In the genomic region with DNA sequence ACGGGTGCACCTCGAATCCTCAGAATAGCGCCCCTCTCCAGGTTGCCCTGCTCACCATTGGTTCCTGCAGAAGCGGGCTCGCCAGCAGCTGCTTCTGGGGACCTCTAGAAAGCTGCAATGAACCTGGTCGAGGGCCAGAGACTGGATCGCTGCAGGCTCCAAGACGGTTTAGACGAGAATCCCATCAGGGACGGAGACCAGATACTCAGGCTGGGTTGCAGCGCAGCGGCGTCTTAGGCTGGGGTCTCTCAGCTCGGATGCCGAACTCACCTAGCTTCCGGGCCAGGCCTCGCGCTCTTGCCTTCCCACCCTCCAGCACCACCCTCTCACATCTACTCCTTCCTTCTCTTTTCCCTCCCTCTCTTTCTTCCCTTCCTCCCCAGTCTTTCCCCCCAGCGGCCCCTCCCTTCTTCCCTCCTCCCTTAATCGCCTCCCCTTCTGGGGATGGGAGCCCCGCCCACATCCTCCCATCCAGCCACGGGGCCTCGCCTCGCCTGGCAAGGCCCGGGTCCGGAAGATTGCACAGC, we compare ENCODE assay signal across 8 mouse cellular contexts. TPM values are rescaled to one million over a fixed set of nuclear protein-coding genes. Genes with fewer than 3 reads are reported as not detected.
DNase-seq lines count a peak whose midpoint lies in the region; ATAC-seq and TF ChIP-seq lines count a peak whose summit lies in the region.

Gene Bmp4, minus strand, starts transcription at position 421 of the 527 bp plus-strand sequence.

- peak within 1 kb of the TSS; percentile 65 for H3K9ac ChIP-seq in ES-Bruce4 (ENCODE audit: low read depth, poor library complexity, severe bottlenecking)
- H3K9ac ChIP-seq in embryonic facial prominence, embryonic 11.5 days (replicated peaks; ENCODE audit: low read length): peak within 1 kb of the TSS; percentile 46
- peak within 1 kb of the TSS; percentile 56 for H3K9ac ChIP-seq in kidney, embryonic 15.5 days
- H3K9ac ChIP-seq in lung, postnatal 0 days (replicated peaks; ENCODE audit: low read depth): 0 out of 2 replicates have a peak within 1 kb of the TSS, but pooled peaks have one; percentile 16

- peak; percentile 75 for DNase-seq in embryonic facial prominence, embryonic 11.5 days (ENCODE audit: low spot score)
- no peak for DNase-seq in heart, embryonic 10.5 days (ENCODE audit: low spot score)
- DNase-seq in lung, postnatal 0 days (ENCODE audit: low spot score): peak; percentile 66
- DNase-seq in testis, postnatal 10 days (ENCODE audit: low spot score): peak; percentile 52
- DNase-seq in right cerebral cortex, adult 18-20 months: no peak
- no peak for DNase-seq in cerebellum, postnatal 4 days (ENCODE audit: low spot score in 2 of 2)

- no peaks in the 10 kb centered on the region for H3K9me3 ChIP-seq in ES-Bruce4 (replicated peaks; ENCODE audit: control insufficient read depth, insufficient read depth, low read length, poor library complexity, severe bottlenecking)
- no peaks in the 10 kb centered on the region for H3K9me3 ChIP-seq in embryonic facial prominence, embryonic 11.5 days (replicated peaks; ENCODE audit: control insufficient read depth, low read length)
- H3K9me3 ChIP-seq in heart, embryonic 10.5 days: no peaks in the 10 kb centered on the region
- H3K9me3 ChIP-seq in kidney, embryonic 15.5 days (replicated peaks): no peaks in the 10 kb centered on the region
- no peaks in the 10 kb centered on the region for H3K9me3 ChIP-seq in lung, postnatal 0 days (ENCODE audit: low read length)

- no peak; the same call in 1 of the 2 replicates for ATAC-seq in embryonic facial prominence, embryonic 11.5 days (replicated peaks; ENCODE audit: insufficient number of reproducible peaks, low FRiP score, low TSS enrichment, low read depth)
- peak; percentile 43 for ATAC-seq in kidney, embryonic 15.5 days (replicated peaks; ENCODE audit: low FRiP score)
- ATAC-seq in lung, postnatal 0 days: no peak

- peak within 1 kb of the TSS; percentile 28 for H3K4me2 ChIP-seq in embryonic facial prominence, embryonic 11.5 days (ENCODE audit: low read depth, low read length)
- H3K4me2 ChIP-seq in kidney, embryonic 15.5 days: peak within 1 kb of the TSS; percentile 85
- peak within 1 kb of the TSS; percentile 60 for H3K4me2 ChIP-seq in lung, postnatal 0 days (replicated peaks; ENCODE audit: low read depth, low read length)

- peaks cover 2% of the 10 kb centered on the region for H3K4me1 ChIP-seq in ES-Bruce4 (ENCODE audit: control insufficient read depth, insufficient read depth, low read length)
- no peaks in the 10 kb centered on the region for H3K4me1 ChIP-seq in embryonic facial prominence, embryonic 11.5 days (ENCODE audit: control insufficient read depth, insufficient read depth, low read length)
- peaks cover 27% of the 10 kb centered on the region for H3K4me1 ChIP-seq in heart, embryonic 10.5 days
- H3K4me1 ChIP-seq in kidney, embryonic 15.5 days: peaks cover 49% of the 10 kb centered on the region
- H3K4me1 ChIP-seq in lung, postnatal 0 days (ENCODE audit: insufficient read depth, low read depth, low read length): peaks cover 3% of the 10 kb centered on the region; the same call in 1 of the 2 replicates

- no peaks in the 10 kb centered on the region for H3K36me3 ChIP-seq in ES-Bruce4 (ENCODE audit: control insufficient read depth, insufficient read depth, low read length, poor library complexity, severe bottlenecking)
- H3K36me3 ChIP-seq in embryonic facial prominence, embryonic 11.5 days (replicated peaks; ENCODE audit: control insufficient read depth, insufficient read depth, low read depth, low read length): no peaks in the 10 kb centered on the region
- H3K36me3 ChIP-seq in heart, embryonic 10.5 days: no peaks in the 10 kb centered on the region
- no peaks in the 10 kb centered on the region for H3K36me3 ChIP-seq in kidney, embryonic 15.5 days
- no peaks in the 10 kb centered on the region for H3K36me3 ChIP-seq in lung, postnatal 0 days (ENCODE audit: insufficient read depth, low read length)

- peak within 1 kb of the TSS; percentile 84 for H3K27ac ChIP-seq in ES-Bruce4 (ENCODE audit: insufficient read depth, low read length)
- H3K27ac ChIP-seq in embryonic facial prominence, embryonic 11.5 days (replicated peaks; ENCODE audit: low read depth, low read length): no peak within 1 kb of the TSS
- peak within 1 kb of the TSS; percentile 88 for H3K27ac ChIP-seq in heart, embryonic 10.5 days
- peak within 1 kb of the TSS; percentile 63; the same call in 1 of the 2 replicates for H3K27ac ChIP-seq in kidney, embryonic 15.5 days
- H3K27ac ChIP-seq in lung, postnatal 0 days (ENCODE audit: low read length): no peak within 1 kb of the TSS

- H3K4me3 ChIP-seq in ES-Bruce4 (ENCODE audit: low read depth, low read length): peak within 1 kb of the TSS; percentile 85
- peak within 1 kb of the TSS; percentile 53 for H3K4me3 ChIP-seq in embryonic facial prominence, embryonic 11.5 days (ENCODE audit: low read depth, low read length)
- peak within 1 kb of the TSS; percentile 72 for H3K4me3 ChIP-seq in heart, embryonic 10.5 days
- H3K4me3 ChIP-seq in kidney, embryonic 15.5 days (replicated peaks): peak within 1 kb of the TSS; percentile 62
- peak within 1 kb of the TSS; percentile 60 for H3K4me3 ChIP-seq in lung, postnatal 0 days (ENCODE audit: low read depth, low read length)

- WGBS in embryonic facial prominence, embryonic 11.5 days: under 1% methylated on average over 26 of the region's 26 CpGs
- under 1% methylated on average over 26 of the region's 26 CpGs for WGBS in heart, embryonic 10.5 days
- under 1% methylated on average over 26 of the region's 26 CpGs for WGBS in kidney, embryonic 15.5 days
- under 1% methylated on average over 19 of the region's 26 CpGs for WGBS in lung, postnatal 0 days

- H3K27me3 ChIP-seq in ES-Bruce4 (ENCODE audit: control insufficient read depth, insufficient read depth, low read length, poor library complexity, severe bottlenecking): 0 out of 2 replicates have a peak, but pooled peaks cover 4% of the 10 kb centered on the region
- H3K27me3 ChIP-seq in embryonic facial prominence, embryonic 11.5 days (ENCODE audit: control insufficient read depth, insufficient read depth, low read length): peaks cover 11% of the 10 kb centered on the region
- H3K27me3 ChIP-seq in heart, embryonic 10.5 days (ENCODE audit: insufficient read depth, poor library complexity, severe bottlenecking): peaks cover 38% of the 10 kb centered on the region
- peaks cover 33% of the 10 kb centered on the region for H3K27me3 ChIP-seq in kidney, embryonic 15.5 days
- no peaks in the 10 kb centered on the region for H3K27me3 ChIP-seq in lung, postnatal 0 days (replicated peaks; ENCODE audit: insufficient read depth, low read length)

- TF ChIP-seq POLR2A in ES-Bruce4 (IDR thresholded peaks at IDR 0.05; ENCODE audit: insufficient read depth, low read length): no peak

- no peak for TF ChIP-seq EP300 in ES-Bruce4 (IDR thresholded peaks at IDR 0.05; ENCODE audit: insufficient read depth, low read depth, low read length)
- no peak for TF ChIP-seq EP300 in lung, postnatal 0 days (IDR thresholded peaks at IDR 0.05)

- no peak for TF ChIP-seq CTCF in ES-Bruce4 (IDR thresholded peaks at IDR 0.05; ENCODE audit: low read depth, low read length)
- TF ChIP-seq CTCF in lung, postnatal 0 days (IDR thresholded peaks at IDR 0.05): no peak

RNA-seq across cellular contexts. Expression of gene Bmp4, which starts in this region (rescaled TPM):
- polyA plus RNA-seq in ES-Bruce4 (2011; ENCODE audit: insufficient read depth, insufficient read length, low read depth, missing spikeins): 22.0 and 27.9 TPM in 2 replicates
- polyA plus RNA-seq in embryonic facial prominence, embryonic 11.5 days (2014; fragmentation: Nextera tagmentation; extraction: Ambion mirVana): 19.5 and 34.6 TPM in 2 replicates
- 32.0 and 71.3 TPM in 2 replicates for polyA plus RNA-seq in heart, embryonic 10.5 days (2016; fragmentation: Nextera tagmentation; extraction: Ambion mirVana)
- polyA plus RNA-seq in kidney, embryonic 15.5 days (2015; fragmentation: Nextera tagmentation; extraction: Ambion mirVana): 36.3 and 40.8 TPM in 2 replicates
- 34.3 and 42.7 TPM in 2 replicates for polyA plus RNA-seq in lung, postnatal 0 days (2015; fragmentation: Nextera tagmentation; extraction: Ambion mirVana)

Comparison
In these comparisons a context has a peak if more than half of its experiments do, and no peak if none do; other contexts are left out.
1. H3K27ac ChIP-seq: peak in ES-Bruce4 (single experiment), heart, embryonic 10.5 days (single experiment) and kidney, embryonic 15.5 days (single experiment); none in embryonic facial prominence, embryonic 11.5 days (single experiment) and lung, postnatal 0 days (single experiment).
2. DNase-seq: peak in embryonic facial prominence, embryonic 11.5 days (single experiment), lung, postnatal 0 days (single experiment) and testis, postnatal 10 days (single experiment); none in heart, embryonic 10.5 days (single experiment), right cerebral cortex, adult 18-20 months (single experiment) and cerebellum, postnatal 4 days (0 of 2).
3. H3K4me2 ChIP-seq: peak in every context shown above with its lines; median percentile 85 in kidney, embryonic 15.5 days; 60 in lung, postnatal 0 days; 28 in embryonic facial prominence, embryonic 11.5 days.
4. Peak in every context shown above with its lines, with median percentiles within 50 percentile points of each other: H3K4me3 ChIP-seq and H3K9ac ChIP-seq.